Mouse (Mus musculus) G1E (cell line): ENCODE data around the gene H2al2a. TPM values are rescaled to one million over a fixed set of nuclear protein-coding genes. Genes with fewer than 3 reads are reported as not detected.
"Not testable (repeated sequence)": the region's sequence is repeated elsewhere in the genome, so short reads cannot be mapped to it uniquely, and the experiment has no call there.

Experiments used
- ATAC-seq: 2 replicates; pipeline ENCODE4 v1.8.0; 2016; ENCODE audit warnings: mild to moderate bottlenecking; ENCODE audit not compliant: insufficient number of reproducible peaks, poor library complexity, low FRiP score, severe bottlenecking; ENCODE audit errors: extremely low read depth
- DNase-seq: peaks from one replicate; pipeline ENCODE4 v3.0.0; 2012; ENCODE audit warnings: low spot score
- H3K27me3 ChIP-seq: 2 replicates; pipeline ENCODE4 v1.6.1; 2012; ENCODE audit warnings: mild to moderate bottlenecking, low read length, inconsistent platforms; ENCODE audit not compliant: insufficient read depth
- H3K36me3 ChIP-seq: replicated peaks from 2 replicates; pipeline ENCODE3; 2012; ENCODE audit warnings: mild to moderate bottlenecking, inconsistent platforms
- H3K4me1 ChIP-seq: 2 replicates; pipeline ENCODE4 v1.6.1; 2012; ENCODE audit warnings: low read depth, low read length, inconsistent platforms, mixed read lengths; ENCODE audit not compliant: insufficient read depth
- H3K4me3 ChIP-seq: 2 replicates; pipeline ENCODE4 v1.5.1; 2012; ENCODE audit warnings: low read depth, mild to moderate bottlenecking, inconsistent platforms, low read length, moderate library complexity, mixed read lengths
- H3K9me3 ChIP-seq: replicated peaks from 2 replicates; pipeline ENCODE4 v1.6.1; 2012; ENCODE audit warnings: inconsistent platforms
- CTCF ChIP-seq: IDR thresholded peaks from 2 replicates; pipeline ENCODE4 v1.5.1; 2012; ENCODE audit warnings: low read depth, low read length, inconsistent platforms, mixed read lengths
- GATA1 ChIP-seq: IDR thresholded peaks from 2 replicates; pipeline ENCODE4 v1.6.1; 2012; ENCODE audit warnings: borderline replicate concordance, low read length, inconsistent platforms, mixed read lengths
- GATA2 ChIP-seq: IDR thresholded peaks from 2 replicates; pipeline ENCODE4 v1.6.1; 2012; ENCODE audit warnings: low read depth, low read length, inconsistent platforms, borderline replicate concordance
- POLR2AphosphoS5 ChIP-seq: IDR thresholded peaks from 2 replicates; pipeline ENCODE4 v1.6.1; 2012; ENCODE audit warnings: low read depth, low read length, inconsistent platforms; ENCODE audit not compliant: insufficient replicate concordance
- TAL1 ChIP-seq: conservative IDR thresholded peaks from 2 replicates; pipeline ENCODE4 v1.6.1; 2012; ENCODE audit warnings: low read depth, low read length, inconsistent platforms, mixed read lengths
- polyA plus RNA-seq: library from polyadenylated mRNA; stranded (reverse); fragments of >175 nt; gene quantifications from 2 replicates; pipeline ENCODE4 v1.2.3, GENCODE M21; 2012
- total RNA-seq, 2 experiments: library from RNA; stranded (forward) in 1 of 2; stranded (reverse) in 1 of 2; fragments of 200-1000 nt in 1 of 2; fragments of >200 nt in 1 of 2; fragmentation: Nextera tagmentation in 1 of 2; gene quantifications; 2 replicates each; pipeline ENCODE4 v1.2.3; 2014 to 2017

Gene H2al2a
- total and polyA plus RNA-seq, 3 experiments = not detected

GRCm38 (mm10) chr2:17978706-17979105 is 18.1 kb downstream of the H2al2a start:
- DNase-seq (no peak), ATAC-seq (no peak)
- Histone ChIP-seq H3K36me3 (no peaks in the 10 kb centered on the region), H3K27me3 (peaks cover 2% of the 10 kb centered on the region; the same call in 1 of the 2 replicates), H3K4me1 (no peaks in the 10 kb centered on the region), H3K9me3 (no peaks in the 10 kb centered on the region), H3K4me3 (no peak overlapping the region)
- no peak for TF ChIP-seq POLR2AphosphoS5

GRCm38 (mm10) chr2:17978251-17978650 is 18.5 kb downstream of the H2al2a start:
- not testable (repeated sequence) for DNase-seq

GRCm38 (mm10) chr2:17977645-17978044 is 19.1 kb downstream of the H2al2a start:
- H3K4me3 ChIP-seq, DNase-seq, H3K9me3 ChIP-seq, H3K36me3 ChIP-seq, ATAC-seq, H3K4me1 ChIP-seq, H3K27me3 ChIP-seq: not testable (repeated sequence)

More at GRCm38 (mm10) chr2:17978251-17978650, 18.5 kb downstream of the H2al2a start:
- H3K4me1 ChIP-seq, H3K4me3 ChIP-seq, H3K9me3 ChIP-seq, ATAC-seq, H3K27me3 ChIP-seq, H3K36me3 ChIP-seq: not testable (repeated sequence)

- TF ChIP-seq CTCF (no peak), GATA2 (no peak), POLR2AphosphoS5 (no peak), TAL1 (no peak), GATA1 (no peak)
- ATAC-seq (no peak), DNase-seq (no peak)
- Histone ChIP-seq H3K4me1 (no peaks in the 10 kb centered on the region), H3K4me3 (no peak overlapping the region), H3K27me3 (peaks cover 2% of the 10 kb centered on the region), H3K36me3 (no peaks in the 10 kb centered on the region), H3K9me3 (no peaks in the 10 kb centered on the region)
These were observed 21.0 kb downstream of the H2al2a start for GRCm38 (mm10) chr2:17975601-17976327.

- Histone ChIP-seq H3K9me3 (no peaks in the 10 kb centered on the region), H3K4me1 (no peaks in the 10 kb centered on the region), H3K36me3 (no peaks in the 10 kb centered on the region), H3K27me3 (peaks cover 2% of the 10 kb centered on the region), H3K4me3 (no peak overlapping the region)
- ATAC-seq = no peak
- no peak for DNase-seq
- TF ChIP-seq CTCF = no peak
- no peak for TF ChIP-seq GATA1
- no peak for TF ChIP-seq POLR2AphosphoS5
- TF ChIP-seq GATA2 = no peak
- TF ChIP-seq TAL1 = no peak
These were observed 22.8 kb downstream of the H2al2a start for GRCm38 (mm10) chr2:17973868-17974440.

GRCm38 (mm10) chr2:17973246-17973645 is 23.5 kb downstream of the H2al2a start:
- no peak for DNase-seq
- Histone ChIP-seq H3K27me3 (peaks cover 2% of the 10 kb centered on the region), H3K9me3 (no peaks in the 10 kb centered on the region), H3K4me3 (no peak overlapping the region), H3K36me3 (no peaks in the 10 kb centered on the region), H3K4me1 (no peaks in the 10 kb centered on the region)
- ATAC-seq = no peak
- TF ChIP-seq CTCF = no peak
- no peak for TF ChIP-seq GATA2
- TF ChIP-seq GATA1 = no peak
- TF ChIP-seq POLR2AphosphoS5 = no peak
- TF ChIP-seq TAL1 = no peak

GRCm38 (mm10) chr2:17972843-17973242 is 23.9 kb downstream of the H2al2a start:
- ATAC-seq = no peak
- H3K4me1 ChIP-seq = no peaks in the 10 kb centered on the region
- H3K9me3 ChIP-seq = no peaks in the 10 kb centered on the region
- H3K36me3 ChIP-seq = no peaks in the 10 kb centered on the region
- H3K27me3 ChIP-seq = peaks cover 2% of the 10 kb centered on the region
- no peak overlapping the region for H3K4me3 ChIP-seq
- TF ChIP-seq GATA2 (no peak), GATA1 (no peak), POLR2AphosphoS5 (no peak), CTCF (no peak), TAL1 (no peak)
- DNase-seq = no peak
